Mouse (Mus musculus): Measurements from ENCODE around the gene Zfp322a. TPM values are rescaled to one million over a fixed set of nuclear protein-coding genes. Genes with fewer than 3 reads are reported as not detected.
"Not testable (repeated sequence)": the region's sequence is repeated elsewhere in the genome, so short reads cannot be mapped to it uniquely, and the experiment has no call there.

Gene Zfp322a
- total and polyA plus RNA-seq, 2 experiments from 2014 or later = 32.9 to 33.6 TPM

- ATAC-seq (no peak), DNase-seq (no peak)
- H3K27ac ChIP-seq (ENCODE audit: low read depth, low read length) = no peak overlapping the region
- H3K9ac ChIP-seq = no peak overlapping the region
- no peaks in the 10 kb centered on the region for H3K36me3 ChIP-seq (ENCODE audit: insufficient read depth)
- TF ChIP-seq CTCF (IDR thresholded peaks at IDR 0.05; ENCODE audit: low read depth) = no peak
- H3K27me3 ChIP-seq (ENCODE audit: insufficient read depth, low read length) = no peaks in the 10 kb centered on the region
- 65% methylated on average over 1 of the region's 1 CpGs for WGBS
- H3K9me3 ChIP-seq (ENCODE audit: low read length) = no peaks in the 10 kb centered on the region
- H3K4me2 ChIP-seq (ENCODE audit: low read depth) = no peak overlapping the region
- no peaks in the 10 kb centered on the region for H3K4me1 ChIP-seq (ENCODE audit: insufficient read depth)
- no peak overlapping the region for H3K4me3 ChIP-seq (ENCODE audit: low read depth, low read length)
Observed at GRCm38 (mm10) chr13:23383127-23383526, 14.1 kb upstream of the Zfp322a start.

- H3K36me3 ChIP-seq (ENCODE audit: insufficient read depth) = no peaks in the 10 kb centered on the region
- no peaks in the 10 kb centered on the region for H3K9me3 ChIP-seq (ENCODE audit: low read length)
- H3K4me2 ChIP-seq (ENCODE audit: low read depth) = no peak overlapping the region
- H3K4me1 ChIP-seq (ENCODE audit: insufficient read depth) = peaks cover 9% of the 10 kb centered on the region; the same call in 1 of the 2 replicates
- no peak overlapping the region for H3K9ac ChIP-seq
- no peaks in the 10 kb centered on the region for H3K27me3 ChIP-seq (ENCODE audit: insufficient read depth, low read length)
- ATAC-seq (no peak), DNase-seq (no peak)
- H3K27ac ChIP-seq (ENCODE audit: low read depth, low read length) = no peak overlapping the region
- no peak for TF ChIP-seq CTCF (IDR thresholded peaks at IDR 0.05; ENCODE audit: low read depth)
- no peak overlapping the region for H3K4me3 ChIP-seq (ENCODE audit: low read depth, low read length)
- WGBS = 87% methylated on average over 1 of the region's 1 CpGs
Observed at GRCm38 (mm10) chr13:23372433-23372832, 3.4 kb upstream of the Zfp322a start.

- Histone ChIP-seq H3K27me3 (ENCODE audit: insufficient read depth, low read length) (no peaks in the 10 kb centered on the region), H3K36me3 (ENCODE audit: insufficient read depth) (no peaks in the 10 kb centered on the region), H3K9ac (0 out of 2 replicates have a peak overlapping the region, but pooled peaks have one; percentile 74), H3K4me2 (ENCODE audit: low read depth) (0 out of 2 replicates have a peak overlapping the region, but pooled peaks have one; percentile 57), H3K27ac (ENCODE audit: low read depth, low read length) (no peak overlapping the region), H3K4me3 (ENCODE audit: low read depth, low read length) (peak overlapping the region; percentile 72; the same call in 1 of the 2 replicates), H3K4me1 (ENCODE audit: insufficient read depth) (peaks cover 24% of the 10 kb centered on the region; the same call in 1 of the 2 replicates), H3K9me3 (ENCODE audit: low read length) (no peaks in the 10 kb centered on the region)
- no peak for TF ChIP-seq CTCF (IDR thresholded peaks at IDR 0.05; ENCODE audit: low read depth)
- ATAC-seq = no peak
- no peak for DNase-seq
- 94% methylated on average over 4 of the region's 4 CpGs for WGBS
Observed at GRCm38 (mm10) chr13:23370075-23370474, 1.1 kb upstream of the Zfp322a start.

GRCm38 (mm10) chr13:23369421-23369765 is 385 bp upstream of the Zfp322a start:
- peak overlapping the region; percentile 72 for H3K4me3 ChIP-seq (ENCODE audit: low read depth, low read length)
- H3K9me3 ChIP-seq (ENCODE audit: low read length) = no peaks in the 10 kb centered on the region
- no peaks in the 10 kb centered on the region for H3K36me3 ChIP-seq (ENCODE audit: insufficient read depth)
- DNase-seq (no peak), ATAC-seq (peak; percentile 21)
- WGBS = under 1% methylated on average over 10 of the region's 10 CpGs
- H3K9ac ChIP-seq = peak overlapping the region; percentile 74
- peaks cover 24% of the 10 kb centered on the region; the same call in 1 of the 2 replicates for H3K4me1 ChIP-seq (ENCODE audit: insufficient read depth)
- no peak for TF ChIP-seq CTCF (IDR thresholded peaks at IDR 0.05; ENCODE audit: low read depth)
- peak overlapping the region; percentile 57 for H3K4me2 ChIP-seq (ENCODE audit: low read depth)
- no peaks in the 10 kb centered on the region for H3K27me3 ChIP-seq (ENCODE audit: insufficient read depth, low read length)
- peak overlapping the region; percentile 90 for H3K27ac ChIP-seq (ENCODE audit: low read depth, low read length)

- ATAC-seq = no peak
- no peak overlapping the region for H3K9ac ChIP-seq
Observed at GRCm38 (mm10) chr13:23361536-23361935, 7.5 kb downstream of the Zfp322a start.

GRCm38 (mm10) chr13:23354541-23354940 is 14.5 kb downstream of the Zfp322a start:
- H3K4me2 ChIP-seq (ENCODE audit: low read depth); H3K4me3 ChIP-seq (ENCODE audit: low read depth, low read length); H3K9ac ChIP-seq; H3K4me1 ChIP-seq (ENCODE audit: insufficient read depth); H3K9me3 ChIP-seq (ENCODE audit: low read length); ATAC-seq; H3K27me3 ChIP-seq (ENCODE audit: insufficient read depth, low read length); H3K27ac ChIP-seq (ENCODE audit: low read depth, low read length); DNase-seq: not testable (repeated sequence)
- WGBS = 88% methylated on average over 5 of the region's 5 CpGs
- peaks cover 37% of the 10 kb centered on the region; the same call in 1 of the 2 replicates for H3K36me3 ChIP-seq (ENCODE audit: insufficient read depth)

More at GRCm38 (mm10) chr13:23361536-23361935, 7.5 kb downstream of the Zfp322a start:
- Histone ChIP-seq H3K27ac (ENCODE audit: low read depth, low read length) (no peak overlapping the region), H3K4me1 (ENCODE audit: insufficient read depth) (peaks cover 6% of the 10 kb centered on the region; the same call in 1 of the 2 replicates), H3K4me2 (ENCODE audit: low read depth) (no peak overlapping the region), H3K9me3 (ENCODE audit: low read length) (no peaks in the 10 kb centered on the region), H3K27me3 (ENCODE audit: insufficient read depth, low read length) (no peaks in the 10 kb centered on the region), H3K36me3 (ENCODE audit: insufficient read depth) (peaks cover 36% of the 10 kb centered on the region; the same call in 1 of the 2 replicates), H3K4me3 (ENCODE audit: low read depth, low read length) (no peak overlapping the region)
- 95% methylated on average over 4 of the region's 4 CpGs for WGBS
- no peak for TF ChIP-seq CTCF (IDR thresholded peaks at IDR 0.05; ENCODE audit: low read depth)
- DNase-seq = no peak

- Histone ChIP-seq H3K9me3 (ENCODE audit: low read length) (no peaks in the 10 kb centered on the region), H3K9ac (no peak overlapping the region), H3K36me3 (ENCODE audit: insufficient read depth) (no peaks in the 10 kb centered on the region), H3K4me2 (ENCODE audit: low read depth) (no peak overlapping the region), H3K4me3 (ENCODE audit: low read depth, low read length) (no peak overlapping the region), H3K27me3 (ENCODE audit: insufficient read depth, low read length) (peaks cover 31% of the 10 kb centered on the region), H3K4me1 (ENCODE audit: insufficient read depth) (peaks cover 7% of the 10 kb centered on the region; the same call in 1 of the 2 replicates), H3K27ac (ENCODE audit: low read depth, low read length) (no peak overlapping the region)
- WGBS = 11% methylated on average over 18 of the region's 18 CpGs
- no peak for ATAC-seq
- DNase-seq = peak; percentile 16
- no peak for TF ChIP-seq CTCF (IDR thresholded peaks at IDR 0.05; ENCODE audit: low read depth)
Observed at GRCm38 (mm10) chr13:23317305-23317889, 51.6 kb downstream of the Zfp322a start.
